Mouse (Mus musculus) kidney, embryonic 16.5 days (tissue): ENCODE measurements around the gene Pitpnm3. TPM values are rescaled to one million over a fixed set of nuclear protein-coding genes. Genes with fewer than 3 reads are reported as not detected.

Experiments
- ATAC-seq: fragments of 200-750 bp; cut with Nextera tagmentation; 2 replicates; pipeline ENCODE4 v1.8.0; 2017; ENCODE audit warnings: moderate TSS enrichment; ENCODE audit not compliant: low FRiP score, low TSS enrichment
- H3K27ac ChIP-seq: fragments of 300-500 bp; sonication (generic); 2 replicates; pipeline ENCODE4 v1.5.1; 2014; ENCODE audit warnings: low read length
- H3K27me3 ChIP-seq: fragments of 300-500 bp; sonication (generic); 2 replicates; pipeline ENCODE4 v1.6.1; 2014; ENCODE audit warnings: low read length, control low read depth, mixed read lengths; ENCODE audit not compliant: insufficient read depth
- H3K36me3 ChIP-seq: fragments of 300-500 bp; sonication (generic); 2 replicates; pipeline ENCODE4 v1.6.1; 2014; ENCODE audit warnings: low read length, control low read depth, mixed read lengths; ENCODE audit not compliant: insufficient read depth
- H3K4me1 ChIP-seq: fragments of 300-500 bp; sonication (generic); 2 replicates; pipeline ENCODE4 v1.6.1; 2014; ENCODE audit warnings: low read length, control low read depth, mixed read lengths; ENCODE audit not compliant: insufficient read depth
- H3K4me2 ChIP-seq: fragments of 300-500 bp; sonication (generic); replicated peaks from 2 replicates; pipeline ENCODE4 v1.6.1; 2014; ENCODE audit warnings: low read depth, low read length
- H3K4me3 ChIP-seq: fragments of 300-500 bp; sonication (generic); 2 replicates; pipeline ENCODE4 v1.5.1; 2014; ENCODE audit warnings: mild to moderate bottlenecking, low read length
- H3K9ac ChIP-seq: fragments of 300-500 bp; sonication (generic); replicated peaks from 2 replicates; pipeline ENCODE4 v1.6.1; 2014; ENCODE audit warnings: low read length
- H3K9me3 ChIP-seq: fragments of 300-500 bp; sonication (generic); 2 replicates; pipeline ENCODE4 v1.6.1; 2016; ENCODE audit warnings: low read length, control low read depth
- WGBS: fragments of 180-500 bp; shearing (Covaris S2); extraction: QIAGEN DNeasy Blood & Tissue Kit; methylation state at CpG from one replicate; pipeline ENCODE4 v1.1.7; 2014; 5-methylcytosine and 5-hydroxymethylcytosine counted together
- polyA plus RNA-seq: library from polyadenylated mRNA; unstranded; fragments of >200 nt; fragmentation: Nextera tagmentation; extraction: Ambion mirVana; gene quantifications from 2 replicates; pipeline ENCODE4 v1.2.1, GENCODE M21; 2015

Gene Pitpnm3
- polyA plus RNA-seq, 1 experiment from 2014 or later: 0.16 TPM

- WGBS: 82% methylated on average over 6 of the region's 6 CpGs
- Histone ChIP-seq H3K4me3 (no peak overlapping the region), H3K4me2 (no peak overlapping the region), H3K27ac (no peak overlapping the region), H3K27me3 (no peaks in the 10 kb centered on the region), H3K36me3 (no peaks in the 10 kb centered on the region), H3K4me1 (no peaks in the 10 kb centered on the region), H3K9ac (no peak overlapping the region), H3K9me3 (peaks cover 9% of the 10 kb centered on the region; the same call in 1 of the 2 replicates)
- ATAC-seq: no peak
Observed at GRCm38 (mm10) chr11:72064414-72064813, 71.2 kb downstream of the Pitpnm3 start.

GRCm38 (mm10) chr11:72061093-72061620 lies 74.4 kb downstream of the Pitpnm3 start:
- H3K27me3 ChIP-seq: no peaks in the 10 kb centered on the region
- whole genome bisulfite sequencing: 67% methylated on average over 13 of the region's 13 CpGs
- H3K4me2 ChIP-seq: no peak overlapping the region
- no peaks in the 10 kb centered on the region for H3K4me1 ChIP-seq
- H3K4me3 ChIP-seq: no peak overlapping the region
- H3K9me3 ChIP-seq: peaks cover 9% of the 10 kb centered on the region; the same call in 1 of the 2 replicates
- H3K27ac ChIP-seq: no peak overlapping the region
- no peak overlapping the region for H3K9ac ChIP-seq
- H3K36me3 ChIP-seq: no peaks in the 10 kb centered on the region
- ATAC-seq: no peak

- Histone ChIP-seq H3K4me3 (no peak overlapping the region), H3K4me1 (no peaks in the 10 kb centered on the region), H3K27me3 (no peaks in the 10 kb centered on the region), H3K36me3 (no peaks in the 10 kb centered on the region), H3K4me2 (no peak overlapping the region), H3K9me3 (peaks cover 9% of the 10 kb centered on the region; the same call in 1 of the 2 replicates), H3K27ac (no peak overlapping the region), H3K9ac (no peak overlapping the region)
- no peak for ATAC-seq
- WGBS: 75% methylated on average over 9 of the region's 9 CpGs
Observed at GRCm38 (mm10) chr11:72060416-72060815, 75.2 kb downstream of the Pitpnm3 start.

- H3K4me1 ChIP-seq: no peaks in the 10 kb centered on the region
- H3K27ac ChIP-seq: no peak overlapping the region
- H3K36me3 ChIP-seq: no peaks in the 10 kb centered on the region
- 70% methylated on average over 3 of the region's 3 CpGs for WGBS
- H3K4me3 ChIP-seq: no peak overlapping the region
- ATAC-seq: no peak
- H3K9ac ChIP-seq: no peak overlapping the region
- no peak overlapping the region for H3K4me2 ChIP-seq
- no peaks in the 10 kb centered on the region for H3K9me3 ChIP-seq
- H3K27me3 ChIP-seq: no peaks in the 10 kb centered on the region; the same call in 1 of the 2 replicates
Observed at GRCm38 (mm10) chr11:72057166-72057565, 78.4 kb downstream of the Pitpnm3 start.

- no peak for ATAC-seq
- Histone ChIP-seq H3K4me2 (no peak overlapping the region), H3K36me3 (no peaks in the 10 kb centered on the region), H3K9ac (no peak overlapping the region), H3K4me3 (no peak overlapping the region), H3K4me1 (peaks cover 9% of the 10 kb centered on the region), H3K9me3 (no peaks in the 10 kb centered on the region), H3K27me3 (peaks cover 3% of the 10 kb centered on the region; the same call in 1 of the 2 replicates), H3K27ac (no peak overlapping the region)
- WGBS: 16% methylated on average over 2 of the region's 2 CpGs
Observed at GRCm38 (mm10) chr11:72055176-72055575, 80.4 kb downstream of the Pitpnm3 start.

GRCm38 (mm10) chr11:72052636-72053035 lies 82.9 kb downstream of the Pitpnm3 start:
- H3K9ac ChIP-seq: no peak overlapping the region
- H3K27me3 ChIP-seq: peaks cover 10% of the 10 kb centered on the region
- H3K4me3 ChIP-seq: no peak overlapping the region
- WGBS: 16% methylated on average over 5 of the region's 5 CpGs
- H3K27ac ChIP-seq: no peak overlapping the region
- ATAC-seq: no peak
- no peaks in the 10 kb centered on the region for H3K9me3 ChIP-seq
- peaks cover 11% of the 10 kb centered on the region for H3K4me1 ChIP-seq
- H3K36me3 ChIP-seq: 0 out of 2 replicates have a peak, but pooled peaks cover 3% of the 10 kb centered on the region
- no peak overlapping the region for H3K4me2 ChIP-seq

- 0 out of 2 replicates have a peak, but pooled peaks cover 4% of the 10 kb centered on the region for H3K36me3 ChIP-seq
- no peaks in the 10 kb centered on the region for H3K9me3 ChIP-seq
- H3K27ac ChIP-seq: no peak overlapping the region
- WGBS: 56% methylated on average over 3 of the region's 3 CpGs
- peaks cover 11% of the 10 kb centered on the region for H3K4me1 ChIP-seq
- H3K4me2 ChIP-seq: no peak overlapping the region
- H3K9ac ChIP-seq: no peak overlapping the region
- H3K4me3 ChIP-seq: no peak overlapping the region
- no peak for ATAC-seq
- peaks cover 10% of the 10 kb centered on the region for H3K27me3 ChIP-seq
Observed at GRCm38 (mm10) chr11:72052221-72052620, 83.4 kb downstream of the Pitpnm3 start.

GRCm38 (mm10) chr11:72050895-72051858 lies 84.4 kb downstream of the Pitpnm3 start:
- WGBS: 1% methylated on average over 42 of the region's 45 CpGs

GRCm38 (mm10) chr11:72050168-72050894 lies 85.2 kb downstream of the Pitpnm3 start:
- peaks cover 10% of the 10 kb centered on the region for H3K27me3 ChIP-seq
- 18% methylated on average over 14 of the region's 14 CpGs for WGBS
- no peak overlapping the region for H3K27ac ChIP-seq
- H3K4me1 ChIP-seq: peaks cover 11% of the 10 kb centered on the region
- no peaks in the 10 kb centered on the region for H3K9me3 ChIP-seq
- peaks cover 12% of the 10 kb centered on the region for H3K36me3 ChIP-seq
- peak overlapping the region; percentile 65 for H3K9ac ChIP-seq
- H3K4me3 ChIP-seq: peak overlapping the region; percentile 50
- peak overlapping the region; percentile 80 for H3K4me2 ChIP-seq
- 0 out of 2 replicates have a peak, but pooled peaks have one; percentile 1 for ATAC-seq

More at GRCm38 (mm10) chr11:72050895-72051858, 84.4 kb downstream of the Pitpnm3 start:
- peak overlapping the region; percentile 65 for H3K9ac ChIP-seq
- no peak overlapping the region for H3K27ac ChIP-seq
- no peaks in the 10 kb centered on the region for H3K9me3 ChIP-seq
- peaks cover 6% of the 10 kb centered on the region for H3K36me3 ChIP-seq
- ATAC-seq: peak; percentile 62; the same call in 1 of the 2 replicates
- H3K4me2 ChIP-seq: peak overlapping the region; percentile 80
- peak overlapping the region; percentile 50 for H3K4me3 ChIP-seq
- H3K4me1 ChIP-seq: peaks cover 11% of the 10 kb centered on the region
- peaks cover 10% of the 10 kb centered on the region for H3K27me3 ChIP-seq
